Mouse (Mus musculus): ENCODE results near the gene Ctbs.
"Not testable (repeated sequence)": the region's sequence is repeated elsewhere in the genome, so short reads cannot be mapped to it uniquely, and the experiment has no call there.

Ctbs gene

GRCm38 (mm10) chr3:146449745-146450250 is at the start of gene Ctbs:
Ctbs (plus strand) TSS chr3:146449795.
- DNase-seq, result no peak

GRCm38 (mm10) chr3:146403770-146404169 is 45.8 kb upstream of the Ctbs start:
- no peak for DNase-seq

GRCm38 (mm10) chr3:146404311-146405201 is 45.0 kb upstream of the Ctbs start, which contains the start of gene Ssx2ip:
Ssx2ip (plus strand) TSS chr3:146404642.
- DNase-seq, result peak; percentile 96 to 97

GRCm38 (mm10) chr3:146405213-146406006 is 44.2 kb upstream of the Ctbs start:
- DNase-seq, result no peak

- DNase-seq, result no peak
These were observed 43.6 kb upstream of the Ctbs start for GRCm38 (mm10) chr3:146406007-146406341.

- DNase-seq, result no peak
These were observed 42.4 kb upstream of the Ctbs start for GRCm38 (mm10) chr3:146407086-146407721.

GRCm38 (mm10) chr3:146410114-146410513 is 39.5 kb upstream of the Ctbs start:
- no peak for DNase-seq

- DNase-seq, result no peak
These were observed 37.6 kb upstream of the Ctbs start for GRCm38 (mm10) chr3:146412008-146412407.

GRCm38 (mm10) chr3:146412480-146412879 is 37.1 kb upstream of the Ctbs start:
- DNase-seq, result no peak

- DNase-seq, result no peak
These were observed 36.6 kb upstream of the Ctbs start for GRCm38 (mm10) chr3:146413016-146413415.

GRCm38 (mm10) chr3:146413992-146414391 is 35.6 kb upstream of the Ctbs start:
- DNase-seq, result no peak

GRCm38 (mm10) chr3:146414555-146414954 is 35.0 kb upstream of the Ctbs start:
- no peak for DNase-seq

GRCm38 (mm10) chr3:146417873-146418272 is 31.7 kb upstream of the Ctbs start:
- no peak for DNase-seq

- no peak for DNase-seq
These were observed 30.7 kb upstream of the Ctbs start for GRCm38 (mm10) chr3:146418901-146419300.

- DNase-seq, result no peak
These were observed 30.1 kb upstream of the Ctbs start for GRCm38 (mm10) chr3:146419534-146419933.

GRCm38 (mm10) chr3:146419992-146420537 is 29.5 kb upstream of the Ctbs start:
- no peak for DNase-seq

GRCm38 (mm10) chr3:146421787-146422186 is 27.8 kb upstream of the Ctbs start:
- DNase-seq, result no peak

- peak; percentile 4 to 7 for DNase-seq
These were observed 25.9 kb upstream of the Ctbs start for GRCm38 (mm10) chr3:146423710-146424109.

- no peak for DNase-seq
These were observed 25.2 kb upstream of the Ctbs start for GRCm38 (mm10) chr3:146424306-146424900.

- no peak for DNase-seq
These were observed 23.7 kb upstream of the Ctbs start for GRCm38 (mm10) chr3:146425902-146426301.

- DNase-seq, result no peak
These were observed 23.1 kb upstream of the Ctbs start for GRCm38 (mm10) chr3:146426489-146426888.

- DNase-seq, result not testable (repeated sequence)
These were observed 16.5 kb upstream of the Ctbs start for GRCm38 (mm10) chr3:146433063-146433462.
